Mouse (Mus musculus): ENCODE data around the gene Adat1. TPM values are rescaled to one million over a fixed set of nuclear protein-coding genes. Genes with fewer than 3 reads are reported as not detected.

The Adat1 gene
- polyA plus RNA-seq, 1 experiment from 2014 or later: 7.4 TPM

DNA sequence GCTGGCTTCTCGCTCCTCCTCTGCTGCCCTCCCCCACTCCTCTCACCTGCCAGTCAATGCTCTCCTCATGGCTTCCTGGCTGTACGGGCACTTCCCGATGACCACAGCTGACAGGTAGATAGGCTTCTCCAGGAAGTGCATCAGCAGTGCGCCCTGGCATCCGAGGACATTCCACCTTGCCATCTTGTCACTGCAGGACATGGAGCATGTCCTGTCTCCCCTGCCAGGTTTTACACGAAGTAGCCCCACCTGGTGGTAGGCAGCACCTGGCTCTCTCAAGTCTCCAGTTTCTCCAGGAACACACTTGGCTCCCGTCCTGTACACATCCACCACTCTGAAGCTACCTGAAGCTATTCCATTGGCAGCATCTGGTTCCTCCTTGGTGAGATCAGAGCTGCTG, 10.0 kb downstream of the Adat1 start:
- no peak overlapping the region for H3K4me2 ChIP-seq (ENCODE audit: low read length)
- H3K4me3 ChIP-seq (ENCODE audit: low read depth, low read length): no peak overlapping the region
- H3K9me3 ChIP-seq (ENCODE audit: control insufficient read depth, low read length): no peaks in the 10 kb centered on the region
- H3K9ac ChIP-seq (ENCODE audit: low read length): no peak overlapping the region
- peaks cover 61% of the 10 kb centered on the region for H3K36me3 ChIP-seq (ENCODE audit: control insufficient read depth, insufficient read depth, low read length)
- no peak for ATAC-seq (replicated peaks; ENCODE audit: low FRiP score, low TSS enrichment, low read depth)
- no peaks in the 10 kb centered on the region for H3K4me1 ChIP-seq (replicated peaks; ENCODE audit: control insufficient read depth, insufficient read depth, low read length)
- 78% methylated on average over 7 of the region's 7 CpGs for WGBS
- no peak overlapping the region for H3K27ac ChIP-seq (ENCODE audit: low read depth)
- DNase-seq (ENCODE audit: low spot score): no peak
- H3K27me3 ChIP-seq (replicated peaks; ENCODE audit: control insufficient read depth, insufficient read depth, low read length): no peaks in the 10 kb centered on the region

DNA sequence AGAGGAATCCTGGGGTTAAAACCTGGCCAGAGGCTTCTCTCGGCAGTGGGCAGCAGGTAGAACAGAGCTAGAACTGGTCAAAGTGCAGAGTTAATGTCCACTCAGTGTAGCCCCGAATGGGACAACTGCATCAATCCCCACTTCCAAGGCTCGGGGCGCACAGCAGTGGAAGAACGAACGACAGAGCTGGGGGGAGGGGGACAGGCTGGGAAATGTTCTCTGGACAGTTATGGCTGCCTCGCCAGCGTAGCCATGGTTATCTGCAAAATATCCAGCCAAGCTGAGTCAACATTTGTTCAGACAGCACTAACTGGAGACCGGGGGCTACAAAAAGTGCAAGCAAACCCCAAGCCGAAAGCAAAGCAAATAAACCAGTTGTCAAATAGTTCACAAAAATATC, 14.0 kb downstream of the Adat1 start:
- H3K9me3 ChIP-seq (ENCODE audit: control insufficient read depth, low read length): 0 out of 2 replicates have a peak, but pooled peaks cover 3% of the 10 kb centered on the region
- H3K4me2 ChIP-seq (ENCODE audit: low read length): no peak overlapping the region
- no peaks in the 10 kb centered on the region for H3K27me3 ChIP-seq (replicated peaks; ENCODE audit: control insufficient read depth, insufficient read depth, low read length)
- DNase-seq (ENCODE audit: low spot score) (no peak), ATAC-seq (replicated peaks; ENCODE audit: low FRiP score, low TSS enrichment, low read depth) (no peak)
- H3K4me1 ChIP-seq (replicated peaks; ENCODE audit: control insufficient read depth, insufficient read depth, low read length): no peaks in the 10 kb centered on the region
- 69% methylated on average over 10 of the region's 10 CpGs for WGBS
- no peak overlapping the region for H3K9ac ChIP-seq (ENCODE audit: low read length)
- no peak overlapping the region for H3K27ac ChIP-seq (ENCODE audit: low read depth)
- peaks cover 46% of the 10 kb centered on the region for H3K36me3 ChIP-seq (ENCODE audit: control insufficient read depth, insufficient read depth, low read length)
- H3K4me3 ChIP-seq (ENCODE audit: low read depth, low read length): no peak overlapping the region

DNA sequence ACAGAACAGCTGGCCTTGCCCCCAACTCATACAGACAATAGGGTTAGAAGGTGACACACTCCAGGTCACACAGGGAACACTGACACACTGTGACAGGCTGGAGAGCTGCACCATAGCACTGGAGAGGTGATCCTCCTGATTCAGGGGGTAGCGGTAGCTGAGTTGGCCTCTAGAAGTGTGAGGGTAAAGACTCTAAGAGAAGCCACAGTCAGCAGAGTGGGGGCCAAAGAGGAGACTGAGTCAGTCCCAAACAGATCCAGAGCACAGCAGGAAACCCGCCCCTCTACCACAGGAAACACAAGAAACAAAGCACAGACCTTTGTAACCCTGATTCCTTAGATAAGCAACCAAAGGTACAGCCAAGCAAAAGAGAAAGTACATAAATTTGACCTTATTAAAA, 15.8 kb downstream of the Adat1 start:
- WGBS: 87% methylated on average over 2 of the region's 2 CpGs
- Histone ChIP-seq H3K9me3 (ENCODE audit: control insufficient read depth, low read length) (0 out of 2 replicates have a peak, but pooled peaks cover 3% of the 10 kb centered on the region), H3K4me1 (replicated peaks; ENCODE audit: control insufficient read depth, insufficient read depth, low read length) (no peaks in the 10 kb centered on the region), H3K27me3 (replicated peaks; ENCODE audit: control insufficient read depth, insufficient read depth, low read length) (no peaks in the 10 kb centered on the region), H3K36me3 (ENCODE audit: control insufficient read depth, insufficient read depth, low read length) (peaks cover 39% of the 10 kb centered on the region), H3K9ac (ENCODE audit: low read length) (no peak overlapping the region), H3K27ac (ENCODE audit: low read depth) (no peak overlapping the region), H3K4me2 (ENCODE audit: low read length) (no peak overlapping the region), H3K4me3 (ENCODE audit: low read depth, low read length) (no peak overlapping the region)
- ATAC-seq (replicated peaks; ENCODE audit: low FRiP score, low TSS enrichment, low read depth) (no peak), DNase-seq (ENCODE audit: low spot score) (no peak)

DNA sequence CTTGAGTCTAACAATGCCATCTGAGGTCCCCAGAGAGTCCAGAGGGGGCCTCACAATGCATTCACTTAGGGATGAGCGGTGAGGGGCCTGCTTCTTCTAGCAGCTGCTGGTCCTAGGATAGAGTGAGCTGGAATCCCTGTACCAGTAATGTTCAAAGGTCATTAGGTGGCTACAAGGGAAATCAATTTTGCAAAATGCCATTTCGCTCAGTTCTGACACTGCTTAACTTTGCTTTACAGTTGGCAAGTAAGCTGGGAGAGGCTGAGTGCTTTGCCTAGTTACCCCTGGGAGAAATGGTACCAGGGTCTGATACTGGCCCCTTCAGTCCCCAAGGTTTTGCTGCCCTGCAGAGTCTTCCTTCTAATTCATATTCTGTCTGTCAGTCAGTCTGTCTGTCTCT, 16.4 kb downstream of the Adat1 start:
- H3K9me3 ChIP-seq (ENCODE audit: control insufficient read depth, low read length): 0 out of 2 replicates have a peak, but pooled peaks cover 3% of the 10 kb centered on the region
- no peak overlapping the region for H3K9ac ChIP-seq (ENCODE audit: low read length)
- no peak overlapping the region for H3K27ac ChIP-seq (ENCODE audit: low read depth)
- peaks cover 39% of the 10 kb centered on the region for H3K36me3 ChIP-seq (ENCODE audit: control insufficient read depth, insufficient read depth, low read length)
- no peak for ATAC-seq (replicated peaks; ENCODE audit: low FRiP score, low TSS enrichment, low read depth)
- 95% methylated on average over 2 of the region's 2 CpGs for WGBS
- no peak for DNase-seq (ENCODE audit: low spot score)
- H3K4me1 ChIP-seq (replicated peaks; ENCODE audit: control insufficient read depth, insufficient read depth, low read length): no peaks in the 10 kb centered on the region
- H3K4me3 ChIP-seq (ENCODE audit: low read depth, low read length): no peak overlapping the region
- H3K4me2 ChIP-seq (ENCODE audit: low read length): no peak overlapping the region
- no peaks in the 10 kb centered on the region for H3K27me3 ChIP-seq (replicated peaks; ENCODE audit: control insufficient read depth, insufficient read depth, low read length)

DNA sequence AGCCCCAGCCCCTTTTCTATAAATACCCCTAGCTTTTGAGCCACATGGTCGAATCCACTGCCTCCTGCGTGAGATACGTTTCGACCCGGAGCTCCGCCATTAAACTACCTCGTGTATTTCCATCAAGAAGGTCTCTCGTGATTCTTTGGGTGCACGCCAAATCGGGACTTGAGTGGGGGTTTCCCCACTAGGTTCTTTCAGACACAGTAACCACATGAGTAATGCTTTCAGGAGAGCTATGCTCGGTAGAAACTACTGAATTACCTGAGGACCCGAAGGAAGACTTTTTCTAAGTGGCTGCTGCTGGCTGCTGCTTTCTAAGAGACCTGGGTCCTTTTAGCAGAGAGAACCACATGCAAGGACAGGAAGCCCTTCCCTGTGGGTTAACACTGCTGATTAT, 18.0 kb downstream of the Adat1 start:
- ATAC-seq (replicated peaks; ENCODE audit: low FRiP score, low TSS enrichment, low read depth) (no peak), DNase-seq (ENCODE audit: low spot score) (no peak)
- H3K4me3 ChIP-seq (ENCODE audit: low read depth, low read length): no peak overlapping the region
- H3K36me3 ChIP-seq (ENCODE audit: control insufficient read depth, insufficient read depth, low read length): peaks cover 32% of the 10 kb centered on the region
- H3K27me3 ChIP-seq (replicated peaks; ENCODE audit: control insufficient read depth, insufficient read depth, low read length): no peaks in the 10 kb centered on the region
- no peak overlapping the region for H3K27ac ChIP-seq (ENCODE audit: low read depth)
- WGBS: 95% methylated on average over 12 of the region's 12 CpGs
- H3K9me3 ChIP-seq (ENCODE audit: control insufficient read depth, low read length): 0 out of 2 replicates have a peak, but pooled peaks cover 3% of the 10 kb centered on the region
- no peak overlapping the region for H3K4me2 ChIP-seq (ENCODE audit: low read length)
- no peaks in the 10 kb centered on the region for H3K4me1 ChIP-seq (replicated peaks; ENCODE audit: control insufficient read depth, insufficient read depth, low read length)
- no peak overlapping the region for H3K9ac ChIP-seq (ENCODE audit: low read length)

DNA sequence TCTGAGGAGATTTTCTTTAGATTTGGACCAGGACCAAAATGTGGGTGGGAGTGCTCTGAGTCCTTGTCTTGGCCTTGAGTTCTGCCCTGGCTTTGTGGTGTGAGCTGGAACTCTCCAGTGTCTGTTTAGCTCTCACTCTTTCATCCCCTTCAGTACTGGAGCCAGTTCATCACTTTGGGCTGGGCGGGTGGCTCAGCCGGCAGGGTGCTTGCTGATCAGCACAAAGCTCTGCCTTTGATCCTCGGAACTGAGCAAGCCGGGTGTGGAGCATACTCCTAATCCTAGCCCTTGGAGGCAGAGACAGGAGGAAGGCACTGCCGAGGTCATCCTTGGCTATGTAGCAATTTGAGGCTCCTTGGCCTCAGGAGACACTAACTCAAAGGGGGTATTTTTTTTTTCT, 23.1 kb downstream of the Adat1 start:
- 54% methylated on average over 5 of the region's 5 CpGs for WGBS
- no peaks in the 10 kb centered on the region for H3K9me3 ChIP-seq (ENCODE audit: control insufficient read depth, low read length)
- no peak overlapping the region for H3K4me2 ChIP-seq (ENCODE audit: low read length)
- H3K9ac ChIP-seq (ENCODE audit: low read length): no peak overlapping the region
- no peak overlapping the region for H3K4me3 ChIP-seq (ENCODE audit: low read depth, low read length)
- H3K27me3 ChIP-seq (replicated peaks; ENCODE audit: control insufficient read depth, insufficient read depth, low read length): no peaks in the 10 kb centered on the region
- H3K4me1 ChIP-seq (replicated peaks; ENCODE audit: control insufficient read depth, insufficient read depth, low read length): no peaks in the 10 kb centered on the region
- ATAC-seq (replicated peaks; ENCODE audit: low FRiP score, low TSS enrichment, low read depth) (no peak), DNase-seq (ENCODE audit: low spot score) (no peak)
- H3K27ac ChIP-seq (ENCODE audit: low read depth): no peak overlapping the region
- peaks cover 12% of the 10 kb centered on the region; the same call in 1 of the 2 replicates for H3K36me3 ChIP-seq (ENCODE audit: control insufficient read depth, insufficient read depth, low read length)

DNA sequence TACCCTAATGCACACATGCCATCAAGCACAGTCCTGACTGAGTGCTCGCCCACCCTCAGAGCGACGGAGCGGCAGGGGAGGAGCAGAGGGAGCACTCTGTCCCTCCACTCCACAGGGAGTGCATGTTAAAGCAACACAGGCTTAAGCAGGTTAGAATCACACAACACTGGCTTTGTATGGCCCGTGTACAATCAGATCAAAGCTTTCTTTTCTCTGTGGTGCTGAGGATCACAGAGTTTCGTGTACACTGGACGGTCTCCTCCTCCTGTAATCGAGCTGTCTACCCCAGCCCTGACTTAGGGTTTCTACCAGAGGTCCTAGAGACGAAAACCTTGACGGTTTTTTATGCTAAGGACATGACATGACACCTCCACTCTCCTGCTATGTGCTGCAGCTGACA, 23.6 kb downstream of the Adat1 start:
- ATAC-seq (replicated peaks; ENCODE audit: low FRiP score, low TSS enrichment, low read depth): no peak
- no peak for DNase-seq (ENCODE audit: low spot score)
- 85% methylated on average over 10 of the region's 10 CpGs for WGBS
- H3K27ac ChIP-seq (ENCODE audit: low read depth): no peak overlapping the region
- H3K9me3 ChIP-seq (ENCODE audit: control insufficient read depth, low read length): no peaks in the 10 kb centered on the region
- no peak overlapping the region for H3K4me3 ChIP-seq (ENCODE audit: low read depth, low read length)
- H3K36me3 ChIP-seq (ENCODE audit: control insufficient read depth, insufficient read depth, low read length): peaks cover 12% of the 10 kb centered on the region; the same call in 1 of the 2 replicates
- no peak overlapping the region for H3K9ac ChIP-seq (ENCODE audit: low read length)
- no peak overlapping the region for H3K4me2 ChIP-seq (ENCODE audit: low read length)
- H3K4me1 ChIP-seq (replicated peaks; ENCODE audit: control insufficient read depth, insufficient read depth, low read length): no peaks in the 10 kb centered on the region
- H3K27me3 ChIP-seq (replicated peaks; ENCODE audit: control insufficient read depth, insufficient read depth, low read length): no peaks in the 10 kb centered on the region

DNA sequence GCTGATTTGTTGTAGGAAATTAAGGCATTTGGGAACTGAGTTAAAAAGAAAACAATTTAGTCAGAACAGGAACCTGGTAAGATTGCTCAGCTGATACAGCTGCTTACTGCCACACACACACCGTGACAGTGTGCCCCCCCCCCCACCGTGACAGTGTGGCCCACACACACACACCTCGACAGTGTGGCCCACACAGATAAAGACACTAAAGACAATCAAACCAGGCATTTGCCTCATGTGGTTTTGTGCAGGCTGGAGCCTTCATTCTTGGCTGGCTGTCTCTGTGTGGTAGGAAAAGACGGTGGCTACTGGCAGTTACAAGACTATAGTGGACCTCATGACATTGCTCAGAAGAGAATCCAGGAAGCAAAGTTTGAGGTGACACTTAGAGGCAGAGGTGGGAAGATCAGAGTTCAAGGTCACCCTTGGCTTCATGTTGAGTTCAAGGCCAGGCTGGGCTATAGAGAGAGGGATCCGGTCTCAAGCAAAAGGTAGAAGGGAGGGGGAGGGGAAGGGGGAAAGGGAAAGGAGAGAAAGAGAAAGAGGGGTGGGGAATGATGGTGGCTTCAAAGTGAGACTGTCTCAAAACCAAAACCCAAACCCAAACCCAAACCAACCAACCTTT, 24.7 kb downstream of the Adat1 start:
- no peak for ATAC-seq (replicated peaks; ENCODE audit: low FRiP score, low TSS enrichment, low read depth)
- H3K27ac ChIP-seq (ENCODE audit: low read depth): no peak overlapping the region

DNA sequence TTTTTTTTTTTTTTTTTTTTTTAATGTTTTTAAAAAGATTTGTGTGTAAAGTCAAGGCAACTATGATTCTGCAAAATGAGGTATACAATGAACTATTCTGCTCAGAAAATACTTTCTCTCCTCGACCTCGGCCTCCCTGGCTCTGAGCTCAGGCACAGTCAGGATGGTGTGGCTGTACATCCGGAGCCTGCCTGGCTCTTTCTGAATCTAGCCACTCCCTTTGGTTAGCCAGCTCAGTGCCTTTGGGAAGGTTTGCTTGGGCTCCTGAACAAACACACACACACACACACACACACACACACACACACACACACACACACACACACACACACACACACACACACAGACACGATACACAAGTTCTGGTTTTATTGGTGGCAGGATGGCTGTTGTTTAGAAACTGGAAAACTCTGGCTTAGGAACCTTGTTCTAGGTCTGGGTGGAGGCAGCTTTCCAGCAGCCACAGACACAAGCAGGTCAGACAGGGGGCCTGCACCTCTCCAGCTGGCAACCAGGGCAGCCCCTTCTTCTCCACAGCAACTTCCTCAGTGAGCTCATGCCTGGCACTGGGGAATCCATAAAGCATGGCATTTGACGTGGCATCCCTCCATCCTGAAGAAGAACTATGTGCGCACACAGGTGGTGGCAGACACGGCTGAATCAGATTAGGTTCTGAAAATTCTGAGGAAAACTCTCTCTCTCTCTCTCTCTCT, 27.1 kb downstream of the Adat1 start:
- Histone ChIP-seq H3K4me3 (ENCODE audit: low read depth, low read length) (no peak overlapping the region), H3K9ac (ENCODE audit: low read length) (no peak overlapping the region), H3K9me3 (ENCODE audit: control insufficient read depth, low read length) (no peaks in the 10 kb centered on the region), H3K36me3 (ENCODE audit: control insufficient read depth, insufficient read depth, low read length) (peaks cover 15% of the 10 kb centered on the region; the same call in 1 of the 2 replicates), H3K27ac (ENCODE audit: low read depth) (no peak overlapping the region), H3K27me3 (replicated peaks; ENCODE audit: control insufficient read depth, insufficient read depth, low read length) (no peaks in the 10 kb centered on the region), H3K4me2 (ENCODE audit: low read length) (no peak overlapping the region), H3K4me1 (replicated peaks; ENCODE audit: control insufficient read depth, insufficient read depth, low read length) (no peaks in the 10 kb centered on the region)
- DNase-seq (ENCODE audit: low spot score) (no peak), ATAC-seq (replicated peaks; ENCODE audit: low FRiP score, low TSS enrichment, low read depth) (no peak)
- 65% methylated on average over 7 of the region's 7 CpGs for WGBS

More for the DNA sequence above, 24.7 kb downstream of the Adat1 start:
- no peak overlapping the region for H3K9ac ChIP-seq (ENCODE audit: low read length)
- no peak for DNase-seq (ENCODE audit: low spot score)
- no peaks in the 10 kb centered on the region for H3K9me3 ChIP-seq (ENCODE audit: control insufficient read depth, low read length)
- peaks cover 12% of the 10 kb centered on the region; the same call in 1 of the 2 replicates for H3K36me3 ChIP-seq (ENCODE audit: control insufficient read depth, insufficient read depth, low read length)
- H3K4me1 ChIP-seq (replicated peaks; ENCODE audit: control insufficient read depth, insufficient read depth, low read length): no peaks in the 10 kb centered on the region
- H3K27me3 ChIP-seq (replicated peaks; ENCODE audit: control insufficient read depth, insufficient read depth, low read length): no peaks in the 10 kb centered on the region
- H3K4me3 ChIP-seq (ENCODE audit: low read depth, low read length): no peak overlapping the region
- WGBS: 91% methylated on average over 5 of the region's 5 CpGs
- H3K4me2 ChIP-seq (ENCODE audit: low read length): no peak overlapping the region

Measured in intestine, embryonic 14.5 days (tissue).